Mouse (Mus musculus) ES-Bruce4 (cell line): ENCODE data around the gene Map4k1. TPM values are rescaled to one million over a fixed set of nuclear protein-coding genes. Genes with fewer than 3 reads are reported as not detected.

ENCODE experiments used
- H3K27ac ChIP-seq: 2 replicates; pipeline ENCODE4 v1.5.1; 2012; ENCODE audit warnings: low read length, inconsistent platforms; ENCODE audit not compliant: insufficient read depth
- H3K27me3 ChIP-seq: 2 replicates; pipeline ENCODE4 v1.6.1; 2012; ENCODE audit warnings: mild to moderate bottlenecking, low read length, inconsistent platforms; ENCODE audit not compliant: control insufficient read depth, poor library complexity, insufficient read depth, severe bottlenecking
- H3K36me3 ChIP-seq: 2 replicates; pipeline ENCODE4 v1.6.1; 2012; ENCODE audit warnings: inconsistent platforms, mild to moderate bottlenecking, low read length, moderate library complexity; ENCODE audit not compliant: control insufficient read depth, poor library complexity, insufficient read depth, severe bottlenecking
- H3K4me1 ChIP-seq: one replicate; pipeline ENCODE4 v1.8.1; 2011; ENCODE audit warnings: low read length; ENCODE audit not compliant: control insufficient read depth, insufficient read depth
- H3K4me3 ChIP-seq: 2 replicates; pipeline ENCODE4 v1.5.1; 2011; ENCODE audit warnings: low read depth, mild to moderate bottlenecking, low read length
- H3K9ac ChIP-seq: 2 replicates; pipeline ENCODE4 v1.6.1; 2012; ENCODE audit warnings: low read depth, mild to moderate bottlenecking, inconsistent platforms; ENCODE audit not compliant: poor library complexity, severe bottlenecking
- H3K9me3 ChIP-seq: replicated peaks from 2 replicates; pipeline ENCODE4 v1.6.1; 2012; ENCODE audit warnings: mild to moderate bottlenecking, low read length, inconsistent platforms; ENCODE audit not compliant: control insufficient read depth, poor library complexity, insufficient read depth, severe bottlenecking
- CTCF ChIP-seq: IDR thresholded peaks from one replicate; pipeline ENCODE4 v1.8.1; 2011; ENCODE audit warnings: low read depth, low read length
- EP300 ChIP-seq: IDR thresholded peaks from 2 replicates; pipeline ENCODE4 v1.6.1; 2011; ENCODE audit warnings: low read depth, low read length; ENCODE audit not compliant: insufficient read depth
- POLR2A ChIP-seq: IDR thresholded peaks from one replicate; pipeline ENCODE4 v1.8.1; 2011; ENCODE audit warnings: low read length; ENCODE audit not compliant: insufficient read depth
- polyA plus RNA-seq: library from polyadenylated mRNA; stranded (reverse); fragments of >200 nt; gene quantifications from 2 replicates; pipeline ENCODE4 v1.2.4, GENCODE M21; 2011; ENCODE audit warnings: low read depth; ENCODE audit not compliant: missing spikeins, insufficient read depth, insufficient read length

Map4k1 gene
- polyA plus RNA-seq, 1 experiment = 36.3 TPM

DNA sequence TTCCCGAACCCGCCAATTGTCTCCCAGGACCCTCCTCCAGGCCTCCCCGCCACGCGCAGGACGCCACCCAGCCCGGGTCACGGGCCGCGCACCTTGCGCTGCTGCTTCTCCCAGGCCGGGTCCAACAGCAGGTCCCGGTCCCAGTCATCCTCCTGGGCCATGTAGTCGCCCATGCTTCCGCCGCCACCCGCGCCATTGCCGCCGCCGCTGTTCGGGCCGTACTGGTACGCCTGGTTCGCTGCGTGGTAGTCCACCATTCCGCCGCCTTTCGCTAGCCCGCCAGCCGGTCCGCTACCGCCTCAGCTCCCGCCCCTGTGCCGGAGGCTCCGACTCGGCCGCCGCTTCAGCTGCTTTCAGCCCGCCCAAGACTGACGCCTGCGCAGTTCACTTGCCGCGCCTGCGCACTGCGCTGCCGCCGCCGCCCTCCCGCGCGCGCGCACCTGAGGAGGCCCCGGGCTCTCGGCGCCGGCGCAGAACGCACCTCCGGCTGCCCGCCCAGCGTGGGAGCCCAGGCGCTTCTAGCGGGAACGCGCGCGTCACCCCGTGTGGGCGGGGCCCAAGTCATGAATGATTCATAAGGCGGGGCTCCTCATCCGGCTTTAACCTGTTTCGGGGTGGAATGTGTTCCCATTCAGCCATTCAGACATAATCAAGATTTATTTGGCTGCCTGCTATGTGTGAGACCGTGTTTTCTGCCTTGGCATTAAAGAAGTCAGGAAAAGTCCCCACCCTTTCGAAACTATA, 19.8 kb upstream of the Map4k1 start, which contains the start of gene Actn4:
Actn4 (minus strand) TSS at position 414 of the 744 bp plus-strand sequence.
- peak within 1 kb of the TSS; percentile 95 for H3K27ac ChIP-seq
- H3K9me3 ChIP-seq = no peaks in the 10 kb centered on the region
- H3K27me3 ChIP-seq = no peaks in the 10 kb centered on the region
- peak within 1 kb of the TSS; percentile 99 for H3K4me3 ChIP-seq
- TF ChIP-seq EP300 = 0 out of 2 replicates have a peak, but pooled peaks have one; percentile 35
- no peak for TF ChIP-seq CTCF
- peak; percentile 85 for TF ChIP-seq POLR2A
- H3K36me3 ChIP-seq = peaks cover 5% of the 10 kb centered on the region; the same call in 1 of the 2 replicates
- peaks cover 10% of the 10 kb centered on the region for H3K4me1 ChIP-seq
- H3K9ac ChIP-seq = peak within 1 kb of the TSS; percentile 96

DNA sequence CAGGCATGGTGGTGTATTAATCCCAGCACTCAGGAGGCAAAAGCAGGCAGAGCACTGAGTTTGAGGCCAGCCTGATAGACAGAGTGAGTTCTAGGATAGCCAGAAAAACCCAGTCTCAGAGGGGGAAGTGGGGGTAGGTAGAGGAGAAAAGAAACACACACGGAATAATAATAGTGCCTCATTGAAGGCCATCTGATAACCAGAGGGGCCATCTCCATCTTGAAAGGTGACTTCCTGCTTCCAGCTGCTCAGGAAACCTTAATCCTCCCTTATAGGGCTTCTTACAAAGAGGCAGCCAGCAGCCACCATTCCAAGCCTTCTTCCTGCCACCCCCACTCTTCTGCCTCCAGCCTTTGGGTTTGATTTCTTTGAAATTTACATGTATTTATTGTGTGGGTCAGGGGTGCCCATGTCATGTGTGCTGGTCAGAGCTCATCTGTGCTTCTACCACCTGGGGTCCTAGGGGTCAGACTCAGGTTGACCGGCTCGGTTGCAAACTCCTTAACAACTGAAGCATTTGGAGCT, 18.4 kb upstream of the Map4k1 start:
- H3K27ac ChIP-seq = peak overlapping the region; percentile 95
- no peak overlapping the region for H3K4me3 ChIP-seq

DNA sequence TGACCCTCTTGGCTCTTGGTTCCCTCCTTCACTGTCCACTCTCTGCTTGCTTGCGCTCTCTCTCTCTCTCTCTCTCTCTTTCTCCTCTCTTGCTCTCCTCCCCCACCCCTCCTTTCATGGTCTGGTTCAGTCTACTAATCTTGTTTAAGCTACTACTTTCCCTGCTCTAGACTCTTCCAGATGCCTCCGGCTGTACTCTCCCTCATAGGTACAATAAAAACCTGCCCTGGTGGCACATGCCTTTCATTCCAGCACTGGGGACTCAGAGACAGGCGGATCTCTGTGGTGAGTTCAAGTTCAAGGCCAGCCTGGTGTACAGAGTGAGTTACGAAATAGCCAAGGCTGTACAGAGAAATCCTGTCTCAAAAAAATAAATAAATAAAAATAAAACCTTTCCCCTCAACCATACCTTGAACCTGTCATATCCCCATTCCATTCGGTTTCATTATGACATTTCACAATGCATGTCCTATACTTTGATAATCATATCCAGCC, 16.5 kb upstream of the Map4k1 start:
- no peaks in the 10 kb centered on the region for H3K27me3 ChIP-seq
- no peaks in the 10 kb centered on the region for H3K9me3 ChIP-seq
- no peak overlapping the region for H3K4me3 ChIP-seq
- 0 out of 2 replicates have a peak overlapping the region, but pooled peaks have one; percentile 12 for H3K9ac ChIP-seq
- no peaks in the 10 kb centered on the region for H3K36me3 ChIP-seq
- TF ChIP-seq CTCF (no peak), EP300 (no peak), POLR2A (no peak)
- peak overlapping the region; percentile 96 for H3K27ac ChIP-seq
- peaks cover 19% of the 10 kb centered on the region for H3K4me1 ChIP-seq

More for the DNA sequence above, 18.4 kb upstream of the Map4k1 start:
- Histone ChIP-seq H3K36me3 (peaks cover 5% of the 10 kb centered on the region; the same call in 1 of the 2 replicates), H3K9ac (peak overlapping the region; percentile 80), H3K4me1 (peaks cover 9% of the 10 kb centered on the region), H3K27me3 (no peaks in the 10 kb centered on the region), H3K9me3 (no peaks in the 10 kb centered on the region)
- TF ChIP-seq EP300 (0 out of 2 replicates have a peak, but pooled peaks have one; percentile 62), CTCF (no peak)

DNA sequence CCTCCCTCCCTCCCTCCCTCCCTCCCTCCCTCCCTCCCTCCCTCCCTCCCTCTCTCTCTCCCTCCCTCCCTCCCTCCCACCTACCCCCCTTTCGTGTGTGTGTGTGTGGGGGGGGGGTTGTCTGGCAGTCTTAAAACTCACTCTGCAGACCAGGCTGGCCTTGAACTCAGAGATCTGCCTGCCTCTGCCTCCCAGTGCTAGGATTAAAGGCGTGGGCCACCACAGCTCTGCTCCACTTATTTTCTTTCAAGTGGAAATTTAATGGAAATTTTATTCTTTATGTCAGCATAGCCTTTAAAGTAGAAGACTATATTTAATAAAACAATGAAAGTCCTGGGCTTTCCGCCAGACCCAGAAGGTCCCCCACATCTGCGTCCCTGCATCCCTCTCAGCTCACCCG, 15.7 kb upstream of the Map4k1 start:
- H3K27me3 ChIP-seq = no peaks in the 10 kb centered on the region
- peak overlapping the region; percentile 96 for H3K27ac ChIP-seq
- H3K4me1 ChIP-seq = peaks cover 22% of the 10 kb centered on the region
- H3K9ac ChIP-seq = peak overlapping the region; percentile 39; the same call in 1 of the 2 replicates
- H3K4me3 ChIP-seq = peak overlapping the region; percentile 25
- no peaks in the 10 kb centered on the region for H3K36me3 ChIP-seq
- TF ChIP-seq CTCF (no peak), EP300 (no peak), POLR2A (no peak)
- H3K9me3 ChIP-seq = no peaks in the 10 kb centered on the region

DNA sequence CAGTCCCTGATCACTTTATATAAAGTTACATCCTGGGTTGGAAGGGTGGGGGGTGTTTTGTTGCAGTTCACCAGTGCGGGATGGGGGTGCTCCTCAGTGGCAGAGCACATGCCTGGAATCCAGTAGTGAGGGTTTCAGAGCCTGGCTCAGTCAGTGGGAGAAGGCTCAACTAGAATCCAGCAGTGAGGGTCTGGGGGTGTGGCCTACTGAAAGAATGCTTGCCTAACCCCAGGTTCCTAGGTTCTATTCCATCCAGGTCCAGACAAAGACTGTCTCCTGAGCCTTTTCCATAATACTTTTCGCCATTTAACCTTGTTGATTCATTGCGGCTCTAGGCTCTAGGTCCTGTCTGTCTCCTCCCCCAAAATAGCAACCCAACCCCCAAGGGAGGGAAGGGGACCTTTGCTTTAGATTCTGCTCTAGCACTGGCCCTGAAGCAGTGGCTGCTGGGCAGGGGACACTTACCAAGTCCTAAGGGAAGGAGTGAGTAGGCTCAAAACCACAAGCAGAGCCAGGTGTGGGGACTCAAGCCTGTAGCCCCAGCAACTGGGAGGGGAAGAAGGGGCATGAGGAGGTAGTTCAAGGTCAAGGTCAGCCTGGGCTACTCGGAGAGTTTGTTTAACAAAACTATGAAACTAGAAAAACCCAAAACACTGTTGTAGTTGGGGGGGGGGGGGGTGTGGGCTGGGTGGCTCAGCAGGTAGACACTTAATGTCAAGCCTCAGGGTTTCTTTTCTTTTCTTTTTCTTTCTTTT, 14.9 kb upstream of the Map4k1 start:
- Histone ChIP-seq H3K36me3 (peaks cover 2% of the 10 kb centered on the region; the same call in 1 of the 2 replicates), H3K4me3 (peak overlapping the region; percentile 25; the same call in 1 of the 2 replicates), H3K9me3 (no peaks in the 10 kb centered on the region), H3K27ac (peak overlapping the region; percentile 94), H3K27me3 (no peaks in the 10 kb centered on the region), H3K9ac (peak overlapping the region; percentile 39; the same call in 1 of the 2 replicates), H3K4me1 (peaks cover 30% of the 10 kb centered on the region)
- peak; percentile 6; the same call in 1 of the 2 replicates for TF ChIP-seq EP300
- TF ChIP-seq CTCF = no peak
